Mouse (Mus musculus) kidney, adult 2 months (tissue): ENCODE results near the gene Gfra4.

Source experiments
- CTCF ChIP-seq: fragments of 200-500 bp; conservative IDR thresholded peaks from 2 replicates; pipeline ENCODE4 v1.5.1; 2011; ENCODE audit warnings: low read depth, mild to moderate bottlenecking, control low read depth, low read length, moderate library complexity, mixed read lengths; ENCODE audit not compliant: insufficient read depth, insufficient read length
- POLR2A ChIP-seq: fragments of 200-500 bp; IDR thresholded peaks from one replicate; pipeline ENCODE4 v1.6.1; 2011; ENCODE audit warnings: low read depth, low read length, control low read depth

DNA sequence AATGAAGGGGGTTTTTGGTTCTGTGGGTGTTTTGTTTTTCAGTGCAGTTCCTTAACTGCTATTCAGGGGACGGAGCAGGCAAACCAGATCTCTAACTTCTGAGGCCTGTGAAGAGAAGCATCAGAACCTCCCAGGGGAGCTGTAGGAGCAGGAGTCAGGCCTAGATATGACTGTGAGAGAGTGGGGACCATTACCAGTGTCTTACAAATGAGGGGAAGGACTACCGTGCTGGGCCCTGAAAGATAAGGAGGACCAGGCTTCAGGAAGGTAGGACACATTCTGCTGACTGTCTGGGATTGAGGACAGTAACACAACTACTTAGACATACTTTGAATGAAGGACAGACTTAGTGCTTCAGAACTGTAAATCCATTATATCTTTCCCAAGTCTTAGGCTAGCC lies 33.8 kb downstream of the Gfra4 start:
- no peak for TF ChIP-seq CTCF
- TF ChIP-seq POLR2A, result no peak
